12 mouse cellular contexts compared by ENCODE assay signal in genomic region chr11:86737301-86738000, GRCm38 (mm10). TPM values are rescaled to one million over a fixed set of nuclear protein-coding genes. Genes with fewer than 3 reads are reported as not detected.
DNase-seq lines count a peak whose midpoint lies in the region; ATAC-seq and TF ChIP-seq lines count a peak whose summit lies in the region.
"Had no signal": no experiment of that assay in that cellular context is flagged by ENCODE, and none has a peak within 500 bp of the region (broad histone marks: within the 10 kb centered on the region; RNA-seq: fewer than 3 reads in every experiment).

No protein-coding gene starts in this region.

- peak overlapping the region; percentile 23; the same call in 1 of the 2 replicates for H3K27ac ChIP-seq in kidney, adult 2 months (ENCODE audit: insufficient read depth, low read depth, low read length)
- no peak overlapping the region for H3K27ac ChIP-seq in forebrain, embryonic 12.5 days

- H3K4me3 ChIP-seq in kidney, adult 2 months (ENCODE audit: insufficient read depth, low read depth, low read length): no peak overlapping the region
- no peak overlapping the region for H3K4me3 ChIP-seq in forebrain, embryonic 12.5 days (replicated peaks)

- no peak for TF ChIP-seq CTCF in kidney, adult 2 months (conservative IDR thresholded peaks at IDR 0.05; ENCODE audit: insufficient read depth, insufficient read length, low read depth, low read length)

- 32% methylated on average over 8 of the region's 8 CpGs for WGBS in kidney, adult 2 months
- 88% methylated on average over 8 of the region's 8 CpGs for WGBS in forebrain, embryonic 12.5 days

- H3K9me3 ChIP-seq in forebrain, embryonic 12.5 days: no peaks in the 10 kb centered on the region

- peaks cover 20% of the 10 kb centered on the region for H3K4me1 ChIP-seq in kidney, adult 2 months (ENCODE audit: control insufficient read depth, insufficient read depth, low read length)
- H3K4me1 ChIP-seq in forebrain, embryonic 12.5 days: no peaks in the 10 kb centered on the region

- H3K9ac ChIP-seq in forebrain, embryonic 12.5 days: no peak overlapping the region

- peak; percentile 59 for DNase-seq in kidney, adult 2 months
- DNase-seq in kidney, adult 18-20 months: no peak
- peak; percentile 72 for DNase-seq in c-Kit-negative CD71-positive TER-119-positive erythroid progenitor cells, embryonic 14.5 days (ENCODE audit: low read depth, low spot score)
- peak; percentile 37 for DNase-seq in kidney, postnatal 14 days
- DNase-seq in spleen, adult 18-20 months: peak; percentile 20 to 29
- DNase-seq in neural tube, embryonic 10.5 days (ENCODE audit: extremely low spot score, low spot score): no peak
- DNase-seq in frontal cortex, postnatal 10 days (ENCODE audit: low spot score in 2 of 2): no peak
- DNase-seq: cerebellum, adult 11 months; heart, postnatal 10 days had no signal

- no peak for TF ChIP-seq POLR2A in kidney, adult 2 months (IDR thresholded peaks at IDR 0.05; ENCODE audit: low read depth, low read length)

- H3K4me2 ChIP-seq in forebrain, embryonic 12.5 days: no peak overlapping the region
- H3K4me2 ChIP-seq: midbrain, embryonic 11.5 days had no signal

- no peak for ATAC-seq in forebrain, embryonic 12.5 days (ENCODE audit: low FRiP score)
- ATAC-seq: forebrain, embryonic 14.5 days had no signal

- no peaks in the 10 kb centered on the region for H3K27me3 ChIP-seq in kidney, adult 2 months (replicated peaks; ENCODE audit: control insufficient read depth, insufficient read depth, low read length)
- no peaks in the 10 kb centered on the region for H3K27me3 ChIP-seq in forebrain, embryonic 12.5 days

- H3K36me3 ChIP-seq in kidney, adult 2 months (ENCODE audit: control insufficient read depth, insufficient read depth, low read length): peaks cover 3% of the 10 kb centered on the region; the same call in 1 of the 2 replicates
- 0 out of 2 replicates have a peak, but pooled peaks cover 10% of the 10 kb centered on the region for H3K36me3 ChIP-seq in forebrain, embryonic 12.5 days (replicated peaks)

RNA-seq across cellular contexts. Expression of gene Cltc, which starts 19.9 kb away (rescaled TPM):
- polyA plus RNA-seq in kidney, adult 2 months (2012; rRNA removed): 94.4 and 107 TPM in 2 replicates
- polyA plus RNA-seq in forebrain, embryonic 12.5 days (2016; fragmentation: Nextera tagmentation; extraction: Ambion mirVana): 159 and 167 TPM in 2 replicates

RNA-seq across cellular contexts. Expression of gene Ptrh2, which starts 53.7 kb away (rescaled TPM):
- polyA plus RNA-seq in kidney, adult 2 months (2012; rRNA removed): 4.0 and 6.0 TPM in 2 replicates
- 40.5 and 40.9 TPM in 2 replicates for polyA plus RNA-seq in forebrain, embryonic 12.5 days (2016; fragmentation: Nextera tagmentation; extraction: Ambion mirVana)

RNA-seq across cellular contexts. Expression of gene Vmp1, which starts 53.8 kb away (rescaled TPM):
- 48.9 and 55.3 TPM in 2 replicates for polyA plus RNA-seq in kidney, adult 2 months (2012; rRNA removed)
- polyA plus RNA-seq in forebrain, embryonic 12.5 days (2016; fragmentation: Nextera tagmentation; extraction: Ambion mirVana): 83.1 and 86.8 TPM in 2 replicates

Comparison
In these comparisons a context has a peak if more than half of its experiments do, and no peak if none do; other contexts are left out.
1. DNase-seq: peak in kidney, adult 2 months (single experiment), c-Kit-negative CD71-positive TER-119-positive erythroid progenitor cells, embryonic 14.5 days (single experiment), kidney, postnatal 14 days (single experiment) and spleen, adult 18-20 months (2 of 2); none in kidney, adult 18-20 months (single experiment), neural tube, embryonic 10.5 days (single experiment) and frontal cortex, postnatal 10 days (0 of 2).